Mouse (Mus musculus) erythroid progenitor cell, adult 5-6 weeks (primary cell): ENCODE data around the gene Zmiz2. TPM values are rescaled to one million over a fixed set of nuclear protein-coding genes. Genes with fewer than 3 reads are reported as not detected.
"Not testable (repeated sequence)": the region's sequence is repeated elsewhere in the genome, so short reads cannot be mapped to it uniquely, and the experiment has no call there.

Source experiments
- ATAC-seq: replicated peaks from 2 replicates; pipeline ENCODE4 v1.8.0; 2016; ENCODE audit warnings: moderate number of reproducible peaks, mild to moderate bottlenecking, moderate TSS enrichment, inconsistent platforms; ENCODE audit not compliant: poor library complexity, low FRiP score, severe bottlenecking
- total RNA-seq, 2 experiments: library from RNA; stranded (forward) in 1 of 2; stranded (reverse) in 1 of 2; fragments of 150-400 nt in 1 of 2; fragments of 186-747, 209-891 nt in 1 of 2; gene quantifications; 2 replicates each; pipeline versions ENCODE4 v1.2.3 to v1.2.4; 2015 to 2017; ENCODE audit warnings: low replicate concordance in 2 of 2

Gene Zmiz2
- total RNA-seq, 2 experiments from 2014 or later = 5.1 to 17.6 TPM

GRCm38 (mm10) chr11:6417069-6417468 lies 28.2 kb downstream of the Zmiz2 start:
- no peak for ATAC-seq

- ATAC-seq = no peak
These were observed 28.6 kb downstream of the Zmiz2 start for GRCm38 (mm10) chr11:6417490-6417889.

DNA sequence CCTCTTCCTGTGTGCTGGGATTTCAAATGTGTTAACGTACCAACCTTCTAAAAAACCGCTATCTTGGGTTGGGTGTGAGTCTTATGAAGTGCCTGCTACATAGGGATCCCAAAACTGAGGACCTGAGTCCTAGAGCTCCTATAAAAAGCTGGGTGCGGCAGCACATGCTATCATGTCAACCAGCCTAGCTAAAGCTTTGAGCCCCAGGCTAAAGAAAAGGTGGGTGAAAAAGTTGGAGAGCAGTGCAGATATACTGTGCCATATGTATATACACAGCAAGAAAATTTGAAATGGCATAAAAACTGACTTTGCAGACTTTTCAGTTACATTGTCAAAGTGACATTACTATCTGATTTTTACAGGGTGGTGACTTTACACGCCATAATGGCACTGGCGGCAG lies 29.9 kb downstream of the Zmiz2 start:
- no peak for ATAC-seq

- not testable (repeated sequence) for ATAC-seq
These were observed 30.3 kb downstream of the Zmiz2 start for GRCm38 (mm10) chr11:6419156-6419555.

DNA sequence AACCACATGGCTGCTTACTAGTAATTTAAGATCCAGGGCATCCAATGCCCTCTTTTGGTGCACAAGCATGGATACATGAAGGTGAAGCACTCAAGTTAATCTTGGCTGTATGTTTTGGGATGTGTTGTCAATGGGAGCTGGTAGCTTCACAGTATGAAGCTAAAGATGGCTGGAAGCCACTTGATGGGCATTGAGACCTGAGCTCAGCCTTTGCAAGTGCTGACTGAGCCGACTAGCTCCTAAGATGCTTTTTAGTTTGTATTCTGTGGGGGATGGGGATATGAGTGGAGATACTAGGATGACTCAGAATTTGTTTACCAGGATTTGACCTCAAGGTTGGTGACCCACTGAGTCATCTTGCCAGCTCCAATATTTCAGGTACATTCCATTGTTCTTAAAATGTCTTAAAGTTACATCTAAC lies 31.4 kb downstream of the Zmiz2 start:
- no peak for ATAC-seq

- no peak for ATAC-seq
These were observed 32.0 kb downstream of the Zmiz2 start for GRCm38 (mm10) chr11:6420722-6421350.

- no peak for ATAC-seq
These were observed 41.3 kb downstream of the Zmiz2 start for GRCm38 (mm10) chr11:6430186-6430585.

GRCm38 (mm10) chr11:6436442-6436841 lies 47.6 kb downstream of the Zmiz2 start:
- peak; percentile 69 for ATAC-seq

DNA sequence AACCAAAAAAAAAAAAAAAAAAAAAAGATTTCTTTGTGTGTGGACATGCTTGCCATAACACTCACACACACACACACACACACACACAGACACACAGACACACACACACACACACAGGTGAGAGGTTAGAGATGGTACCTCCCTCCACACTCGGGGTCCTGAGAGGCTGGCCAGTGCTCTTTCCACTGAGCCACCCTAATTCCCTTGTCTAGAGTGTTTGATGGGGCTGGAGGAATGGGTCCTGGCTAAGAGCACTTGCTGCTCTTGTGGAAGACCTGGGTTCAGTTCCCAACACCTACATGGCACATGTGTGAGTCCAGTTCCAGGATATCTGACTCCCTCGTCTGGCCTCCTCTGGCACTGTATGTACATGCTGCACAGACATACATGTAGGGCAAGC lies 48.8 kb downstream of the Zmiz2 start:
- no peak for ATAC-seq

- ATAC-seq = no peak
These were observed 51.3 kb downstream of the Zmiz2 start for GRCm38 (mm10) chr11:6440171-6440570.

GRCm38 (mm10) chr11:6442566-6442965 lies 53.7 kb downstream of the Zmiz2 start:
- no peak for ATAC-seq

DNA sequence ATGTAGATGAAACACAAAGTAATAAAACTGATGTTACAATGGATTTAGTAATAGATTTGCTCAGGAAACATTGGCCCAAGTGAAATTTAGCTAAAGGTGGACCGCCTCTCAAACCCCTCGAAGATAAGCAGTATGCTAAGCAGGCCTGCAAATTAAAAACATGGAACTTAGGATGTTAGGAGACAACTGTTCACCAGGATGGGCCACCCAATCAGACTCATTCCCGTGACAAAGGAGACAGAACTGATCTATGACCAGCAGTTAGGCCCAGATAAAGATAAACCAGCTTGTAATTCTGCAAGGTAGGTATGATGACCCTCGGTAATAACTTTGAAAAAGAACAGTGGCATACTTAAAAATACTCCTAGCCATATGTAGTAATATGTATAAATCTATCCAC lies 54.2 kb downstream of the Zmiz2 start:
- ATAC-seq = no peak

DNA sequence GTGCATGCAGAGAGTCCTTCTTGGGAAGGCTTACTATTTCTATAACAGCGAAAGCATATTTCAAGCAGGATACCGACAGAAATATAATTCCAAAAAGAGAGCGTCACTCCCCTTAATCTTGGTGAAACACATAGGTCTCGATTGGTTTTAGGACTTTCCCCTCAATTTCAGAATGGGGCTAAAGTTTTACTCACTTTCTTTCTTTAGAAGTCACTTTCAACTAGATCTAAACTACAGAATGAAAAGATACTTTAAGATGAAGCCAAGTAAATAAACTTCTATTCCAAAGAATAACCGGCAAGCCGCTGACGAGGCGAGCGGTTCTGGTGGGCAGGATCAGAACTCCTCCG lies 54.8 kb downstream of the Zmiz2 start:
- no peak for ATAC-seq

- peak; percentile 98 for ATAC-seq
These were observed 55.4 kb downstream of the Zmiz2 start, which contains the start of gene H2afv for GRCm38 (mm10) chr11:6444077-6444853. Gene H2afv (minus strand): TSS chr11:6444443.

- ATAC-seq = no peak
These were observed 56.6 kb downstream of the Zmiz2 start for GRCm38 (mm10) chr11:6445441-6445840.

- no peak for ATAC-seq
These were observed 57.1 kb downstream of the Zmiz2 start for GRCm38 (mm10) chr11:6445951-6446350.

- no peak for ATAC-seq
These were observed 58.6 kb downstream of the Zmiz2 start for GRCm38 (mm10) chr11:6447493-6447892.

GRCm38 (mm10) chr11:6448155-6448554 lies 59.3 kb downstream of the Zmiz2 start:
- ATAC-seq = not testable (repeated sequence)
